Mouse (Mus musculus): Measurements from ENCODE around the gene Gm3147. TPM values are rescaled to one million over a fixed set of nuclear protein-coding genes. Genes with fewer than 3 reads are reported as not detected.
"Not testable (repeated sequence)": the region's sequence is repeated elsewhere in the genome, so short reads cannot be mapped to it uniquely, and the experiment has no call there.

Gene Gm3147
- not detected in 2 replicates for polyA plus RNA-seq (2015; fragmentation: Nextera tagmentation; extraction: Ambion mirVana)

DNA sequence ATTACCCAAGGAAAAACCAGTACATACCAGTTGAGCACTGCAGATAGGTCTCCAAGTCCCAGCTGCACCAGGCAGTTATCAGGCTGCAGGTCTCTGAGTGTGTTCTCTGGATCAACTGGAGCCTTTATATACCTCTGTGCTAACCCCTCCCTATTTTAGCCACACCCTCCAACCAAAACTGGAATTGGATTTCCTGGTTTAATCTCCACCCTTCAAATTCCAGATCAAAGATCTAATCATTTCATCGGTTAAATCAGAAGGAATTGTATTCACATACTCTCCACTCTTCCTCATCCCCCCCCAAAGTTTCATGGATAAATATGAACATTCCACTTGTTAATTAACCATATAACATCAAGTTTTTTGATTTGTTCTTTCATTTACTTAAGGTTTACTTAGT lies at the start of gene Gm3147:
TSS of gene Gm3147 (minus strand) at position 101 of the 400 bp plus-strand sequence.
- not testable (repeated sequence) for H3K27ac ChIP-seq (ENCODE audit: low read length); H3K9me3 ChIP-seq (ENCODE audit: control insufficient read depth, low read length); H3K27me3 ChIP-seq (replicated peaks; ENCODE audit: control insufficient read depth, insufficient read depth, low read length); H3K4me1 ChIP-seq (replicated peaks; ENCODE audit: control insufficient read depth, insufficient read depth, low read length); H3K4me2 ChIP-seq (ENCODE audit: low read length); H3K4me3 ChIP-seq (replicated peaks; ENCODE audit: low read length); ATAC-seq; H3K36me3 ChIP-seq (ENCODE audit: control insufficient read depth, insufficient read depth); H3K9ac ChIP-seq (replicated peaks; ENCODE audit: low read depth, low read length)
- WGBS = no CpG with 5 or more reads among the region's 1 CpGs

DNA sequence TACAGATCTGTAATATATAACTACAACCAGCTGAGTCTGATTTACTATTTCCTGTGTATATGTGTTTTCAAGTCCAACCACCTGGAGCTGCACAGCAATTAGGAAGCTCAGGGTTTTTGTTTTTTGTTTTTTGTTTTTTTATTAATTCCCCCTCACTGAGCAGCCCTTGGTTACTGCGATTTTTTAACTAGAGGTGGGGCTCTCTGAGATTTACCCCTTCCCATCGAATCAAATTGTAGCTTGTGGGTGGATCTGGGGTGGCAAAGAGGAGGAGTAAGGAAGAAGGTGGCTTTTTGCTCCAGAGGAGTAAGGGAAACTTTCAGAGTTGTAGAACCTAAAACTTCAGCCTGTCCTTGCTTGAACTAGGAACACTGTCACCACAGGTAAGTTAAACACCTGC lies 31.9 kb upstream of the Gm3147 start, which contains the start of gene Gm6205:
TSS of gene Gm6205 (plus strand) at position 301 of the 400 bp plus-strand sequence.
- H3K9me3 ChIP-seq (ENCODE audit: control insufficient read depth, low read length); ATAC-seq; H3K9ac ChIP-seq (replicated peaks; ENCODE audit: low read depth, low read length); H3K36me3 ChIP-seq (ENCODE audit: control insufficient read depth, insufficient read depth); H3K4me2 ChIP-seq (ENCODE audit: low read length); H3K4me3 ChIP-seq (replicated peaks; ENCODE audit: low read length); H3K4me1 ChIP-seq (replicated peaks; ENCODE audit: control insufficient read depth, insufficient read depth, low read length); H3K27ac ChIP-seq (ENCODE audit: low read length); H3K27me3 ChIP-seq (replicated peaks; ENCODE audit: control insufficient read depth, insufficient read depth, low read length): not testable (repeated sequence)
- no CpG with 5 or more reads among the region's 2 CpGs for WGBS

DNA sequence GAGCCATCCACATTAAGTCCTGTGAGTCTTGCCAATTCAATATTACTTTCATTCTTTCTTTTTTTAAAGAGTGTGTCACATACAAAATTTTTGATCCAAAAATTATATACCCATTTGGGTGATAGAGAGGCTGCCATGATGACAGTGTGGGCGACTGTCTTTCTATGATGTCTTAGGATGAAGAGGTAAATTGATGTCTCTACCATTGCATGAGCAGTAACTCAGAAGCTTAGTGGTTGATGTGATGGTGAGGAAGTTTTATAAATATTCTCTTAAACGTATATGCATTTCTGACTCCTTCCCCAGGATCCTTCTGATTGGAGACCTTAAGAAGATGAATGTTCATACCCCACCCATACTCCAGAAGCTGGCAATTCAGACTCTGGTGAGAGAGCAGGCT lies 7.5 kb upstream of the Gm3147 start, which contains the start of gene Gm6509:
TSS of gene Gm6509 (plus strand) at position 301 of the 400 bp plus-strand sequence.
- not testable (repeated sequence) for H3K27ac ChIP-seq (ENCODE audit: low read length); H3K4me1 ChIP-seq (replicated peaks; ENCODE audit: control insufficient read depth, insufficient read depth, low read length); H3K4me2 ChIP-seq (ENCODE audit: low read length); H3K27me3 ChIP-seq (replicated peaks; ENCODE audit: control insufficient read depth, insufficient read depth, low read length); H3K9ac ChIP-seq (replicated peaks; ENCODE audit: low read depth, low read length); ATAC-seq; H3K4me3 ChIP-seq (replicated peaks; ENCODE audit: low read length); H3K9me3 ChIP-seq (ENCODE audit: control insufficient read depth, low read length); H3K36me3 ChIP-seq (ENCODE audit: control insufficient read depth, insufficient read depth)
- no CpG with 5 or more reads among the region's 2 CpGs for whole genome bisulfite sequencing

Other genes starting within 250 kb of the Gm3147 start
- gene Gm7682, start 170.6 kb downstream of the Gm3147 start, polyA plus RNA-seq (2015; fragmentation: Nextera tagmentation; extraction: Ambion mirVana) = not detected in 2 replicates
- not detected in 2 replicates for gene Gm3139, start 90.1 kb downstream of the Gm3147 start, polyA plus RNA-seq (2015; fragmentation: Nextera tagmentation; extraction: Ambion mirVana)
- not detected in 2 replicates for gene Gm6509, start 7.6 kb upstream of the Gm3147 start, polyA plus RNA-seq (2015; fragmentation: Nextera tagmentation; extraction: Ambion mirVana)
- not detected in 2 replicates for gene Gm6205, start 32.0 kb upstream of the Gm3147 start, polyA plus RNA-seq (2015; fragmentation: Nextera tagmentation; extraction: Ambion mirVana)
- gene Gm3183, start 249.1 kb upstream of the Gm3147 start, polyA plus RNA-seq (2015; fragmentation: Nextera tagmentation; extraction: Ambion mirVana) = not detected in 2 replicates

Data from forebrain, embryonic 16.5 days (tissue).